Mouse (Mus musculus) erythroblast, embryonic 14.5 days (primary cell): ENCODE data around the gene Olfr456. TPM values are rescaled to one million over a fixed set of nuclear protein-coding genes. Genes with fewer than 3 reads are reported as not detected.
"Not testable (repeated sequence)": the region's sequence is repeated elsewhere in the genome, so short reads cannot be mapped to it uniquely, and the experiment has no call there.

Experiments used
- H3K27me3 ChIP-seq: 2 replicates; pipeline ENCODE4 v1.6.1; 2012; ENCODE audit warnings: inconsistent platforms; ENCODE audit not compliant: control insufficient read depth
- H3K36me3 ChIP-seq: 2 replicates; pipeline ENCODE4 v1.6.1; 2012; ENCODE audit warnings: mild to moderate bottlenecking, inconsistent platforms; ENCODE audit not compliant: control insufficient read depth
- H3K4me1 ChIP-seq: 2 replicates; pipeline ENCODE4 v1.6.1; 2012; ENCODE audit warnings: inconsistent platforms; ENCODE audit not compliant: control insufficient read depth
- H3K4me3 ChIP-seq: replicated peaks from 2 replicates; pipeline ENCODE3; 2012; ENCODE audit warnings: moderate library complexity, mild to moderate bottlenecking, inconsistent platforms
- H3K9me3 ChIP-seq: 2 replicates; pipeline ENCODE4 v1.6.1; 2012; ENCODE audit warnings: low read length, inconsistent platforms, mixed read lengths; ENCODE audit not compliant: control insufficient read depth
- GATA1 ChIP-seq: IDR thresholded peaks from 2 replicates; pipeline ENCODE4 v1.6.1; 2012; ENCODE audit warnings: low read length, inconsistent platforms, mixed read lengths
- TAL1 ChIP-seq: IDR thresholded peaks from 3 replicates; pipeline ENCODE4 v1.6.1; 2012; ENCODE audit warnings: low read length, inconsistent platforms, mixed read lengths
- polyA plus RNA-seq: library from polyadenylated mRNA; stranded (reverse); fragments of >175 nt; gene quantifications from 2 replicates; pipeline ENCODE4 v1.2.3, GENCODE M21; 2012

Olfr456 gene
- polyA plus RNA-seq, result not detected in 2 replicates

GRCm38 (mm10) chr6:42487114-42487513, at the start of gene Olfr456:
TSS of gene Olfr456 (minus strand) at chr6:42487214.
- Histone ChIP-seq H3K9me3 (no peaks in the 10 kb centered on the region), H3K36me3 (no peaks in the 10 kb centered on the region), H3K4me3 (no peak within 1 kb of the TSS), H3K27me3 (no peaks in the 10 kb centered on the region), H3K4me1 (no peaks in the 10 kb centered on the region)
- no peak for TF ChIP-seq TAL1
- TF ChIP-seq GATA1, result no peak

GRCm38 (mm10) chr6:42513461-42513860, 26.4 kb upstream of the Olfr456 start:
- no peaks in the 10 kb centered on the region for H3K36me3 ChIP-seq
- H3K4me3 ChIP-seq, result no peak overlapping the region
- H3K27me3 ChIP-seq, result no peaks in the 10 kb centered on the region
- no peak for TF ChIP-seq TAL1
- TF ChIP-seq GATA1, result no peak
- H3K4me1 ChIP-seq, result no peaks in the 10 kb centered on the region
- H3K9me3 ChIP-seq, result no peaks in the 10 kb centered on the region

- Histone ChIP-seq H3K27me3 (no peaks in the 10 kb centered on the region), H3K9me3 (no peaks in the 10 kb centered on the region), H3K4me1 (no peaks in the 10 kb centered on the region), H3K36me3 (no peaks in the 10 kb centered on the region), H3K4me3 (no peak overlapping the region)
- no peak for TF ChIP-seq GATA1
- TF ChIP-seq TAL1, result no peak
Measured at GRCm38 (mm10) chr6:42509311-42509710, 22.3 kb upstream of the Olfr456 start.

- Histone ChIP-seq H3K36me3 (no peaks in the 10 kb centered on the region), H3K4me1 (no peaks in the 10 kb centered on the region), H3K9me3 (no peaks in the 10 kb centered on the region), H3K4me3 (no peak overlapping the region), H3K27me3 (no peaks in the 10 kb centered on the region)
- TF ChIP-seq TAL1 (no peak), GATA1 (no peak)
Measured at GRCm38 (mm10) chr6:42503478-42503877, 16.5 kb upstream of the Olfr456 start.

GRCm38 (mm10) chr6:42489731-42490130, 2.7 kb upstream of the Olfr456 start:
- no peaks in the 10 kb centered on the region for H3K36me3 ChIP-seq
- no peak overlapping the region for H3K4me3 ChIP-seq
- TF ChIP-seq TAL1 (no peak), GATA1 (no peak)

GRCm38 (mm10) chr6:42484633-42485032, 2.4 kb downstream of the Olfr456 start:
- Histone ChIP-seq H3K4me3 (no peak overlapping the region), H3K36me3 (no peaks in the 10 kb centered on the region), H3K27me3 (no peaks in the 10 kb centered on the region), H3K4me1 (no peaks in the 10 kb centered on the region), H3K9me3 (no peaks in the 10 kb centered on the region)
- TF ChIP-seq TAL1 (no peak), GATA1 (no peak)

More at GRCm38 (mm10) chr6:42489731-42490130, 2.7 kb upstream of the Olfr456 start:
- H3K27me3 ChIP-seq, result no peaks in the 10 kb centered on the region
- H3K9me3 ChIP-seq, result no peaks in the 10 kb centered on the region
- no peaks in the 10 kb centered on the region for H3K4me1 ChIP-seq

GRCm38 (mm10) chr6:42476235-42476634, 10.8 kb downstream of the Olfr456 start, which contains the start of gene Olfr457:
TSS of gene Olfr457 (minus strand) at chr6:42476335.
- Histone ChIP-seq H3K36me3 (no peaks in the 10 kb centered on the region), H3K9me3 (no peaks in the 10 kb centered on the region), H3K27me3 (no peaks in the 10 kb centered on the region), H3K4me1 (no peaks in the 10 kb centered on the region), H3K4me3 (no peak within 1 kb of the TSS)
- TF ChIP-seq GATA1, result no peak
- no peak for TF ChIP-seq TAL1

GRCm38 (mm10) chr6:42471298-42471697, 15.7 kb downstream of the Olfr456 start:
- H3K4me1 ChIP-seq, H3K36me3 ChIP-seq, H3K9me3 ChIP-seq, H3K27me3 ChIP-seq, H3K4me3 ChIP-seq: not testable (repeated sequence)

GRCm38 (mm10) chr6:42470542-42470941, 16.5 kb downstream of the Olfr456 start:
- no peak overlapping the region for H3K4me3 ChIP-seq
- no peaks in the 10 kb centered on the region for H3K4me1 ChIP-seq
- no peaks in the 10 kb centered on the region for H3K9me3 ChIP-seq
- H3K27me3 ChIP-seq, result no peaks in the 10 kb centered on the region
- H3K36me3 ChIP-seq, result no peaks in the 10 kb centered on the region
- TF ChIP-seq GATA1, result no peak
- no peak for TF ChIP-seq TAL1

- no peaks in the 10 kb centered on the region for H3K9me3 ChIP-seq
- H3K4me3 ChIP-seq, result no peak within 1 kb of the TSS
- H3K36me3 ChIP-seq, result no peaks in the 10 kb centered on the region
- TF ChIP-seq GATA1 (no peak), TAL1 (no peak)
- no peaks in the 10 kb centered on the region for H3K4me1 ChIP-seq
- H3K27me3 ChIP-seq, result no peaks in the 10 kb centered on the region
Measured at GRCm38 (mm10) chr6:42465096-42465495, 21.9 kb downstream of the Olfr456 start, which contains the start of gene Olfr458. TSS of gene Olfr458 (minus strand) at chr6:42465196.
